Comparison of ENCODE assay signal across 17 mouse cellular contexts in the genomic region with DNA sequence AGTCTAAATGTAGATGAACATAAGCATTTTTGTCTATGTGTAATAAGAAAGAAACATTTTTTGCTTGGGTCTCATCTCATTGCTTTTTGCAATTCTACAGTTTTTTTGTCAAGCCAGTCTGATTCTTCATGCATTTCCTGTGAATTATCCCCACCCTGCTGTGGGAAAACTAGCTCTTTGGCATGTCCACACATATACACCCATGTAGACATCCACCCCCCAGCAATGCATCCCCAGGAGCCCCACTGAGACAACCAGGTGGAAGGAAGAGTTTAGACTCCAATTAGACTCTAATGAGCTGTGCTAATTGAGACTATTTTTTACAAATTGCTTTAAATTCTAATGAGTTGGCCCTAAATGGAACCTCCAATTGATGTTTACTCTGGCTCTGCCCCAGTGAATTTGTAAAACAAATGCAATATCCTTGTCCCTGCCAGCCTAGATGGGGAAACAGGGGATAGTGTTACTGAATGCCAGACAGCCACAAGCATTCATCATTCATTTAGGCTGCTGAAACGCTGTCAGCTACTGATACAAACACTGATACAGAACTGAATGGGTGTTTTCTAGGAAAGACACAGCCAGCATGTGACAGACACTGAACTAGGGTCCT.
DNase-seq lines count a peak whose midpoint lies in the region; ATAC-seq lines count a peak whose summit lies in the region.
"Had no signal": no experiment of that assay in that cellular context is flagged by ENCODE, and none has a peak within 500 bp of the region (broad histone marks: within the 10 kb centered on the region; RNA-seq: fewer than 3 reads in every experiment).

No protein-coding gene starts in this region.

- 53% methylated on average over 1 of the region's 1 CpGs for WGBS in midbrain, embryonic 14.5 days
- WGBS in midbrain, embryonic 15.5 days: 40% methylated on average over 1 of the region's 1 CpGs
- WGBS in forebrain, embryonic 14.5 days: 15% methylated on average over 1 of the region's 1 CpGs

- no peak overlapping the region for H3K4me3 ChIP-seq in midbrain, embryonic 14.5 days (replicated peaks; ENCODE audit: low read depth, low read length)
- no peak overlapping the region for H3K4me3 ChIP-seq in midbrain, embryonic 15.5 days
- no peak overlapping the region for H3K4me3 ChIP-seq in forebrain, embryonic 14.5 days (ENCODE audit: low read depth, low read length)
- H3K4me3 ChIP-seq: embryonic facial prominence, embryonic 15.5 days; heart, embryonic 15.5 days; intestine, embryonic 15.5 days; limb, embryonic 10.5 days; stomach, embryonic 15.5 days had no signal

- no peaks in the 10 kb centered on the region for H3K36me3 ChIP-seq in midbrain, embryonic 14.5 days (ENCODE audit: control insufficient read depth, insufficient read depth, low read length)
- no peaks in the 10 kb centered on the region for H3K36me3 ChIP-seq in midbrain, embryonic 15.5 days (replicated peaks)
- no peaks in the 10 kb centered on the region for H3K36me3 ChIP-seq in forebrain, embryonic 14.5 days (ENCODE audit: control insufficient read depth, insufficient read depth, low read length)
- H3K36me3 ChIP-seq: embryonic facial prominence, embryonic 15.5 days; heart, embryonic 15.5 days; intestine, embryonic 15.5 days; limb, embryonic 10.5 days; stomach, embryonic 15.5 days had no signal

- H3K4me1 ChIP-seq in midbrain, embryonic 14.5 days (ENCODE audit: control insufficient read depth, insufficient read depth, low read length): no peaks in the 10 kb centered on the region
- no peaks in the 10 kb centered on the region for H3K4me1 ChIP-seq in midbrain, embryonic 15.5 days
- H3K4me1 ChIP-seq in forebrain, embryonic 14.5 days (ENCODE audit: control insufficient read depth, insufficient read depth, low read length): no peaks in the 10 kb centered on the region
- H3K4me1 ChIP-seq: embryonic facial prominence, embryonic 15.5 days; heart, embryonic 15.5 days; intestine, embryonic 15.5 days; limb, embryonic 10.5 days; stomach, embryonic 15.5 days had no signal

- ATAC-seq in midbrain, embryonic 14.5 days (ENCODE audit: low FRiP score, low TSS enrichment): no peak
- ATAC-seq in midbrain, embryonic 15.5 days (replicated peaks): no peak
- ATAC-seq in forebrain, embryonic 14.5 days: peak; percentile 93
- ATAC-seq in monocyte, adult 5-6 weeks (replicated peaks; ENCODE audit: insufficient number of reproducible peaks, low FRiP score, low TSS enrichment, poor library complexity, severe bottlenecking): no peak
- ATAC-seq in megakaryocyte progenitor cell, adult 5-6 weeks (replicated peaks; ENCODE audit: poor library complexity): no peak
- ATAC-seq: intestine, embryonic 15.5 days; liver, postnatal 0 days had no signal

- peak; percentile 5 for DNase-seq in adrenal gland, adult 2 months
- DNase-seq in adrenal gland, adult 8-10 months: no peak
- DNase-seq in midbrain, embryonic 14.5 days: peak; percentile 29
- DNase-seq in forebrain, embryonic 14.5 days (ENCODE audit: low spot score): peak; percentile 92
- peak; percentile 1 to 7 for DNase-seq in layer of hippocampus, postnatal 36 days
- DNase-seq: cerebellum, postnatal 36 days; gastrocnemius, postnatal 14 days; kidney, postnatal 25 days; liver, postnatal 0 days had no signal

- no peak overlapping the region for H3K9ac ChIP-seq in midbrain, embryonic 14.5 days (replicated peaks; ENCODE audit: low read length)
- no peak overlapping the region for H3K9ac ChIP-seq in midbrain, embryonic 15.5 days
- no peak overlapping the region for H3K9ac ChIP-seq in forebrain, embryonic 14.5 days (ENCODE audit: low read length)
- H3K9ac ChIP-seq: embryonic facial prominence, embryonic 15.5 days; heart, embryonic 15.5 days; intestine, embryonic 15.5 days; liver, postnatal 0 days; stomach, embryonic 15.5 days had no signal

- H3K27ac ChIP-seq in midbrain, embryonic 14.5 days (replicated peaks; ENCODE audit: low read depth, low read length): no peak overlapping the region
- no peak overlapping the region for H3K27ac ChIP-seq in midbrain, embryonic 15.5 days
- H3K27ac ChIP-seq in forebrain, embryonic 14.5 days (ENCODE audit: low read depth, low read length): no peak overlapping the region
- H3K27ac ChIP-seq: embryonic facial prominence, embryonic 15.5 days; heart, embryonic 15.5 days; intestine, embryonic 15.5 days; limb, embryonic 10.5 days; stomach, embryonic 15.5 days had no signal

- H3K4me2 ChIP-seq in midbrain, embryonic 14.5 days (ENCODE audit: low read length): no peak overlapping the region
- H3K4me2 ChIP-seq in midbrain, embryonic 15.5 days: no peak overlapping the region
- no peak overlapping the region for H3K4me2 ChIP-seq in forebrain, embryonic 14.5 days (ENCODE audit: low read length)
- H3K4me2 ChIP-seq: embryonic facial prominence, embryonic 15.5 days; heart, embryonic 15.5 days; intestine, embryonic 15.5 days; stomach, embryonic 15.5 days had no signal

- H3K9me3 ChIP-seq in midbrain, embryonic 14.5 days (ENCODE audit: control insufficient read depth, low read length): no peaks in the 10 kb centered on the region
- H3K9me3 ChIP-seq in midbrain, embryonic 15.5 days: no peaks in the 10 kb centered on the region
- no peaks in the 10 kb centered on the region for H3K9me3 ChIP-seq in forebrain, embryonic 14.5 days (replicated peaks; ENCODE audit: control insufficient read depth, low read length)
- H3K9me3 ChIP-seq: embryonic facial prominence, embryonic 15.5 days; heart, embryonic 15.5 days; intestine, embryonic 15.5 days; limb, embryonic 10.5 days; stomach, embryonic 15.5 days had no signal

- H3K27me3 ChIP-seq in midbrain, embryonic 14.5 days (ENCODE audit: control insufficient read depth, insufficient read depth, low read length): no peaks in the 10 kb centered on the region
- no peaks in the 10 kb centered on the region for H3K27me3 ChIP-seq in midbrain, embryonic 15.5 days (replicated peaks)
- peaks cover 19% of the 10 kb centered on the region for H3K27me3 ChIP-seq in forebrain, embryonic 14.5 days (replicated peaks; ENCODE audit: control insufficient read depth, insufficient read depth, low read length)
- H3K27me3 ChIP-seq: embryonic facial prominence, embryonic 15.5 days; heart, embryonic 15.5 days; intestine, embryonic 15.5 days; stomach, embryonic 15.5 days had no signal
